Mouse (Mus musculus): ENCODE measurements around the gene Oxtr. TPM values are rescaled to one million over a fixed set of nuclear protein-coding genes. Genes with fewer than 3 reads are reported as not detected.

Oxtr gene
- polyA plus RNA-seq, 1 experiment from 2014 or later, result 0.52 TPM

DNA sequence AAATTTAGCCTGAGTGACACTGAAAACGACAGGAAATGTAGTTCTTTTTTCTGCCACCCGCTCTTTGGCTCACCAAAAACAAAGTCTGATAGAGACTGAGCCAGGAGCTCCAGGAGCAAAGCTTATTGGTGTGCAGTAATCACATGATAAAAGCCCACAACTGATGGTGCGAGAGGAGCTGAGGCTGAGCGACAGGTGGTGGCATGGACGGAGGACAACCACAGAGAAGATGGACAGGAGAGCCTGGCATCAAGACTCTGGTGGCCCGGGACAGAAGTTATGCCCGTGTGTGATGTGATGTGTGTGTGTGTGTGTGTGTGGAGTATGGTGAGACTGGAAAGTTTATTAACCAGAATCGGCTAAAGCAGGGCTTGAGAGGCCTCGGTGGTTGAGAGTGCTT lies 3.6 kb upstream of the Oxtr start:
- Histone ChIP-seq H3K4me2 (ENCODE audit: low read depth) (no peak overlapping the region), H3K4me3 (ENCODE audit: low read depth, low read length) (no peak overlapping the region), H3K4me1 (ENCODE audit: control insufficient read depth, insufficient read depth, low read length) (peaks cover 3% of the 10 kb centered on the region; the same call in 1 of the 2 replicates), H3K27me3 (ENCODE audit: control insufficient read depth, insufficient read depth, low read length) (peaks cover 23% of the 10 kb centered on the region), H3K36me3 (ENCODE audit: control insufficient read depth, insufficient read depth, low read length) (no peaks in the 10 kb centered on the region), H3K9me3 (ENCODE audit: control insufficient read depth, low read length) (no peaks in the 10 kb centered on the region), H3K27ac (ENCODE audit: low read depth, low read length) (no peak overlapping the region), H3K9ac (ENCODE audit: low read length) (no peak overlapping the region)
- ATAC-seq (ENCODE audit: insufficient read depth, low FRiP score, low TSS enrichment) (no peak), DNase-seq (ENCODE audit: low spot score) (no peak)
- WGBS, result 86% methylated on average over 9 of the region's 9 CpGs

DNA sequence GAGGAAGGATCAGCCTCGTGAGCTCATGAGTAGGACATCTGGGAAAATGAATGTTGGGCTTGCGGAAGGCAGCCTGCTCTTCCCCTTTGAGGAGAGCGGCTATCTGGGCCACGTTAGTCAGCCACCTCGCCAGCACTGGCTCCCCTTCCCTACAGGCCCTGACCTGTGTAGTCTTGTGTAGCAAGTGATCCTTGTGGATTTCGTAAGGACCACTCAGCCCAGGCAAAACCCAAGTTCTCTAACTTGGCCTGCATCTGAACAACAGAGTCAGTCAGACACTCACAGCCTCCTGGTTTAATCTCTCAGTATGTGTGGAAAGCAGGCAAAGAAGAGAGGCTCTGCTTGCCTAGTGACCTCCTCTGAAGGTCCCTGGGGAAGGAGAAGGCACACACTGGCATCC lies 2.9 kb upstream of the Oxtr start:
- H3K9ac ChIP-seq (ENCODE audit: low read length), result no peak overlapping the region
- no peak for DNase-seq (ENCODE audit: low spot score)

DNA sequence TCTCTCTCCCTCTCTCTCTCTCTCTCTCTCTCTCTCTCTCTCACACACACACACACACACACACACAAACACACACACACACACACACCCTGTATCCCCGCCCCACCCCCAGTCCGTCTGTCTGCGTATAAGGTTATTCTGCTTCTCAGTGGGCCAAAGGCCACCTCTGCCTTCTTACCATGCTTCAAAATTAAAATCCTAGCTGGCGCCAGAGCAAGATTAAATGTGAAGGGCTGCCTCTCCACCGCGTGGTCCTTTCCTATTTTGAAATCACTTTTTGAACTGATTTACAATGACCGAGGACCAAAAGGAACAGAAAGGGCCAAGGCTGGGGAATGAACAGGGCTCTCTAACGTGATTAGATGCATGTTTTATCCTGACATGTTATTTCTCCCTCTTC lies 1.8 kb upstream of the Oxtr start:
- Histone ChIP-seq H3K4me3 (ENCODE audit: low read depth, low read length) (no peak overlapping the region), H3K9ac (ENCODE audit: low read length) (no peak overlapping the region), H3K4me2 (ENCODE audit: low read depth) (no peak overlapping the region), H3K27ac (ENCODE audit: low read depth, low read length) (no peak overlapping the region), H3K36me3 (ENCODE audit: control insufficient read depth, insufficient read depth, low read length) (no peaks in the 10 kb centered on the region), H3K27me3 (ENCODE audit: control insufficient read depth, insufficient read depth, low read length) (peaks cover 28% of the 10 kb centered on the region), H3K4me1 (ENCODE audit: control insufficient read depth, insufficient read depth, low read length) (peaks cover 3% of the 10 kb centered on the region; the same call in 1 of the 2 replicates), H3K9me3 (ENCODE audit: control insufficient read depth, low read length) (no peaks in the 10 kb centered on the region)
- DNase-seq (ENCODE audit: low spot score) (no peak), ATAC-seq (ENCODE audit: insufficient read depth, low FRiP score, low TSS enrichment) (no peak)
- 81% methylated on average over 8 of the region's 8 CpGs for WGBS

More for the DNA sequence above, 2.9 kb upstream of the Oxtr start:
- no peaks in the 10 kb centered on the region for H3K9me3 ChIP-seq (ENCODE audit: control insufficient read depth, low read length)
- WGBS, result 85% methylated on average over 6 of the region's 6 CpGs
- H3K27ac ChIP-seq (ENCODE audit: low read depth, low read length), result no peak overlapping the region
- no peaks in the 10 kb centered on the region for H3K36me3 ChIP-seq (ENCODE audit: control insufficient read depth, insufficient read depth, low read length)
- H3K4me1 ChIP-seq (ENCODE audit: control insufficient read depth, insufficient read depth, low read length), result peaks cover 3% of the 10 kb centered on the region; the same call in 1 of the 2 replicates
- no peak for ATAC-seq (ENCODE audit: insufficient read depth, low FRiP score, low TSS enrichment)
- peaks cover 28% of the 10 kb centered on the region for H3K27me3 ChIP-seq (ENCODE audit: control insufficient read depth, insufficient read depth, low read length)
- H3K4me2 ChIP-seq (ENCODE audit: low read depth), result no peak overlapping the region
- H3K4me3 ChIP-seq (ENCODE audit: low read depth, low read length), result no peak overlapping the region

- Histone ChIP-seq H3K4me3 (ENCODE audit: low read depth, low read length) (peak overlapping the region; percentile 19), H3K27me3 (ENCODE audit: control insufficient read depth, insufficient read depth, low read length) (peaks cover 28% of the 10 kb centered on the region), H3K27ac (ENCODE audit: low read depth, low read length) (no peak overlapping the region), H3K4me1 (ENCODE audit: control insufficient read depth, insufficient read depth, low read length) (peaks cover 3% of the 10 kb centered on the region; the same call in 1 of the 2 replicates), H3K4me2 (ENCODE audit: low read depth) (peak overlapping the region; percentile 39), H3K36me3 (ENCODE audit: control insufficient read depth, insufficient read depth, low read length) (no peaks in the 10 kb centered on the region), H3K9me3 (ENCODE audit: control insufficient read depth, low read length) (no peaks in the 10 kb centered on the region), H3K9ac (ENCODE audit: low read length) (no peak overlapping the region)
- ATAC-seq (ENCODE audit: insufficient read depth, low FRiP score, low TSS enrichment), result peak; percentile 11
- DNase-seq (ENCODE audit: low spot score), result peak; percentile 85
- 2% methylated on average over 35 of the region's 35 CpGs for WGBS
Observed at GRCm38 (mm10) chr6:112490625-112491242, 991 bp upstream of the Oxtr start.

DNA sequence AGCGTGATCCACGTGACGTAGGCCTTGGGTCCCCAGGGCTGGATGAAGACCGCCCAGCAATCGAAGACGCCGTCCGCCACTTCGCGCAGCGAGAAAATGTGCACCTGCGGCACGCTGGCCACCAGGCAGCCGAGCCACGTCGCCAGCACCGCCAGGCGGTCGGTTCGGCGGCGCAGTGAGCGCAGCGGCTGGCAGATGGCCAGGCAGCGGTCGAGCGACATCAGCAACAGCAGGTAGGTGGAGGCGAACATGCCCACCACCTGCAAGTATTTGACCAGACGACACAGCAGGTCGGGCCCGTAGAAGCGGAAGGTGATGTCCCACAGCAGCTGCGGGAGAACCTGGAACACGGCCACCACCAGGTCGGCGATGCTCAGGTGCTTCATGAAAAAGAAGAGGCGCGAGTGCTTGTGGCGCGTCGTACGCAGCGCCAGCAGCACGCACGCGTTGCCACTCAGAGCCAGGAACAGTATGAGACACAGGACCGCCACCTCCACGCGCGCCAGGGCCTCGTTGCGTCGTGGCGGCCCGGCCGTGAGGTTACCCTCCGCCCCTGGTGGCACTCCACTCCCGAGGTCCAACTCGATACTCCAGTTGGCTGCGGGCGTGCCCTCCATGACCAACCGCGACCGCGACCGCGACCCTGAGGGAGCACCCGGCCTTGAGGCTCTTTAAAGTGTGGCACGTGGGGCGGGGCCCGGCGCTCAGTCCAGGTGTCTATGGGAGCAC lies 398 bp downstream of the Oxtr start:
- H3K9ac ChIP-seq (ENCODE audit: low read length), result no peak overlapping the region; the same call in 1 of the 2 replicates
- H3K4me1 ChIP-seq (ENCODE audit: control insufficient read depth, insufficient read depth, low read length), result peaks cover 3% of the 10 kb centered on the region; the same call in 1 of the 2 replicates
- peak overlapping the region; percentile 18 for H3K4me3 ChIP-seq (ENCODE audit: low read depth, low read length)
- DNase-seq (ENCODE audit: low spot score) (peak; percentile 56), ATAC-seq (ENCODE audit: insufficient read depth, low FRiP score, low TSS enrichment) (peak; percentile 24; the same call in 1 of the 2 replicates)
- H3K9me3 ChIP-seq (ENCODE audit: control insufficient read depth, low read length), result no peaks in the 10 kb centered on the region
- H3K27ac ChIP-seq (ENCODE audit: low read depth, low read length), result no peak overlapping the region
- 4% methylated on average over 72 of the region's 72 CpGs for WGBS
- H3K4me2 ChIP-seq (ENCODE audit: low read depth), result peak overlapping the region; percentile 40
- peaks cover 28% of the 10 kb centered on the region for H3K27me3 ChIP-seq (ENCODE audit: control insufficient read depth, insufficient read depth, low read length)
- no peaks in the 10 kb centered on the region for H3K36me3 ChIP-seq (ENCODE audit: control insufficient read depth, insufficient read depth, low read length)

- no peaks in the 10 kb centered on the region for H3K9me3 ChIP-seq (ENCODE audit: control insufficient read depth, low read length)
- H3K4me2 ChIP-seq (ENCODE audit: low read depth), result peak overlapping the region; percentile 40
- ATAC-seq (ENCODE audit: insufficient read depth, low FRiP score, low TSS enrichment) (no peak), DNase-seq (ENCODE audit: low spot score) (no peak)
- H3K27ac ChIP-seq (ENCODE audit: low read depth, low read length), result no peak overlapping the region
- peak overlapping the region; percentile 18 for H3K4me3 ChIP-seq (ENCODE audit: low read depth, low read length)
- H3K27me3 ChIP-seq (ENCODE audit: control insufficient read depth, insufficient read depth, low read length), result peaks cover 28% of the 10 kb centered on the region
- H3K36me3 ChIP-seq (ENCODE audit: control insufficient read depth, insufficient read depth, low read length), result no peaks in the 10 kb centered on the region
- 30% methylated on average over 24 of the region's 24 CpGs for WGBS
- no peak overlapping the region for H3K9ac ChIP-seq (ENCODE audit: low read length)
- H3K4me1 ChIP-seq (ENCODE audit: control insufficient read depth, insufficient read depth, low read length), result peaks cover 3% of the 10 kb centered on the region; the same call in 1 of the 2 replicates
Observed at GRCm38 (mm10) chr6:112488821-112489180, 942 bp downstream of the Oxtr start.

GRCm38 (mm10) chr6:112487993-112488392 lies 1.8 kb downstream of the Oxtr start:
- WGBS, result 76% methylated on average over 5 of the region's 5 CpGs
- Histone ChIP-seq H3K4me3 (ENCODE audit: low read depth, low read length) (no peak overlapping the region), H3K4me2 (ENCODE audit: low read depth) (no peak overlapping the region), H3K9me3 (ENCODE audit: control insufficient read depth, low read length) (no peaks in the 10 kb centered on the region), H3K27me3 (ENCODE audit: control insufficient read depth, insufficient read depth, low read length) (peaks cover 28% of the 10 kb centered on the region), H3K36me3 (ENCODE audit: control insufficient read depth, insufficient read depth, low read length) (no peaks in the 10 kb centered on the region), H3K4me1 (ENCODE audit: control insufficient read depth, insufficient read depth, low read length) (peaks cover 3% of the 10 kb centered on the region; the same call in 1 of the 2 replicates), H3K9ac (ENCODE audit: low read length) (no peak overlapping the region), H3K27ac (ENCODE audit: low read depth, low read length) (no peak overlapping the region)
- no peak for DNase-seq (ENCODE audit: low spot score)
- ATAC-seq (ENCODE audit: insufficient read depth, low FRiP score, low TSS enrichment), result no peak

DNA sequence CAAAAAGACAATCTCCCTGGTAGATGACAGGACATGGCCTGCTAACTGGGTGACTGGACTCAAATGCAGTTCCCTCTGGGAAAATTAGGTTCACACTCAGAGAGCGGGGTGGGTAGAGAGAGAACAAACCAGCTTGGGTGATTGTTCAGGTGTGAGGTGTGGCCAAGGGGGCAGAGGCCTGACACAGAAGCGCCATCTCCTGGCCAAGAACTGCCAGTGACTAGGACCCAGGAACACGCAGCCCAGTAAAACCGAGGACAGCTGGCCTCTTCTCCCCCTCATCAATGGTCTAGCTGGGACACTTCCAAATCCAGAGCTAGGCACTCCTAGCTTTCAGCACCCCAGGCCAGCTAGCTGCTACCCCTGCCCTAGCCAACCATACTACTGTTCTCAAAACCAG lies 5.4 kb downstream of the Oxtr start:
- WGBS, result 11% methylated on average over 4 of the region's 4 CpGs
- H3K36me3 ChIP-seq (ENCODE audit: control insufficient read depth, insufficient read depth, low read length), result no peaks in the 10 kb centered on the region
- H3K4me3 ChIP-seq (ENCODE audit: low read depth, low read length), result no peak overlapping the region
- peak; percentile 38; the same call in 1 of the 2 replicates for ATAC-seq (ENCODE audit: insufficient read depth, low FRiP score, low TSS enrichment)
- H3K27ac ChIP-seq (ENCODE audit: low read depth, low read length), result no peak overlapping the region
- peaks cover 14% of the 10 kb centered on the region for H3K27me3 ChIP-seq (ENCODE audit: control insufficient read depth, insufficient read depth, low read length)
- peak; percentile 58 for DNase-seq (ENCODE audit: low spot score)
- no peak overlapping the region for H3K4me2 ChIP-seq (ENCODE audit: low read depth)
- no peaks in the 10 kb centered on the region for H3K9me3 ChIP-seq (ENCODE audit: control insufficient read depth, low read length)
- no peak overlapping the region for H3K9ac ChIP-seq (ENCODE audit: low read length)
- no peaks in the 10 kb centered on the region for H3K4me1 ChIP-seq (ENCODE audit: control insufficient read depth, insufficient read depth, low read length)

DNA sequence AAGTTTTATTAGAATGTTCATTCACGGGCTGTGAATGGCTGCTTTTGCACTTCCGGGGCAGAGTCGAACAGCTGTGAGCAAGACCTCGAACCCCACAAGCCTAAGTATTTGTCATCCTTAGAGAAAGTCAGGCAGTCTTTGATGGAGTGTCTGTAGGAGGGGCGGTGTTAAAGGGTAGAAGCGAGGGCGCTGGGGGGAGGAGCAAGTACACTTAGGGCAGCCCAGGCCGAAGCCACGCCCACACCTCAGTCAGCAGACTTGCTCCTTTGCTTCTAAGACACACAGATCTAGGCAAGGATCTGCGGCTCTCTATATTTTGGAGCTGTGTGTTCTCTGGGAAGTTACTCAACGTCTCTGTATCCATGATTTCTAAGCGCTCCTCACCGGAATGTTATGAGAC lies 9.9 kb downstream of the Oxtr start:
- no peaks in the 10 kb centered on the region for H3K36me3 ChIP-seq (ENCODE audit: control insufficient read depth, insufficient read depth, low read length)
- H3K9me3 ChIP-seq (ENCODE audit: control insufficient read depth, low read length), result no peaks in the 10 kb centered on the region
- no peak overlapping the region for H3K4me3 ChIP-seq (ENCODE audit: low read depth, low read length)
- WGBS, result 52% methylated on average over 13 of the region's 13 CpGs
- H3K4me2 ChIP-seq (ENCODE audit: low read depth), result no peak overlapping the region
- ATAC-seq (ENCODE audit: insufficient read depth, low FRiP score, low TSS enrichment), result no peak
- H3K4me1 ChIP-seq (ENCODE audit: control insufficient read depth, insufficient read depth, low read length), result no peaks in the 10 kb centered on the region
- no peak overlapping the region for H3K27ac ChIP-seq (ENCODE audit: low read depth, low read length)
- no peak overlapping the region for H3K9ac ChIP-seq (ENCODE audit: low read length)
- H3K27me3 ChIP-seq (ENCODE audit: control insufficient read depth, insufficient read depth, low read length), result no peaks in the 10 kb centered on the region
- DNase-seq (ENCODE audit: low spot score), result peak; percentile 34
